Mouse (Mus musculus): ENCODE results near the gene E130309D02Rik.

E130309D02Rik gene

DNA sequence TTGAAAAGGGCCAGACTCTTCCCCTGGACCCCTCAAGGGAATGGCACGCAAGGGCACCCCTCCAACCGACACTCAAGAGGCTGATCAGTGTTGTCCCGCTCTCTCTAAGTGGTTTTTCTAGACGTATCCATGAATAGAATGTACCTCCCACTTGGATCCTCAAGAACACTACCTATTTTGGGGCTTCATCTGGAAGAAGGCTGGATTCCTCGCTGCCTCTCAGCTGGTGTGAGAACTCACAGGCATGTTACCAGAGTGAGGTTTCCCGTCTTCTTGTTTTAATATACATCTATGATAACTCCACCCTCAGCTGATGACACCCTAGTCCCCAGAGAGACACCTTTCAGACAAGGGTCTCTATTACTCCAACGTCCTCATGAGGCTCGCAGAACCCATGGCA lies 53.5 kb downstream of the E130309D02Rik start:
- POLR2A ChIA-PET = interaction anchor here in 1 of 4 experiments (0.7 kb wide), 1 partner anchor 20 kb away, joined by 3 read pairs; no protein-coding TSS in a partner anchor
- CTCF ChIA-PET = no interaction called here

DNA sequence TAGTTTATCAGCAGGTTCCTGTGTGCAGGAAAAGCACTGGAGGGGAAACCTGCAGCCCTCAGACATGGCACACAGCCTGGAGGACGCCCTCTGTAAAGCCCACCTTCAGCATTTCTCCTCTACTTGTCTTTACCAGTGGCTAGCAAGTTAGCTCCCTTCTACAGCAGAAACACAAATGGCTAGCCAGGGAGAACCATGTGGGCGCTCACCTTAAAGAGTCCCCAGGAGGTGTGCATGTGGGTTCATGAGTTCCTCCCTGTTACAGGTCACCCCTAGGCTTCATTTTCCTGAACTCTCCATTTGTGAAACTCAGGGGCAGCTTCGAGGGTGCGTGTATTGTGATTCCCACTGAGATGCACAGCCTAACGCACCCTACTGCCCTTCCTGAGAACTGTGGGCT lies 59.4 kb downstream of the E130309D02Rik start:
- POLR2A ChIA-PET = interaction anchor here in 2 of 4 experiments (0.7 to 1.5 kb wide), 3 partner anchors 13 to 21 kb away, joined by 3 to 4 read pairs (median 3); partner anchors contain the start of genes Zfp12 (in 1 of the 2) and Zfp316 (in 1 of the 2)
- CTCF ChIA-PET = no interaction called here

DNA sequence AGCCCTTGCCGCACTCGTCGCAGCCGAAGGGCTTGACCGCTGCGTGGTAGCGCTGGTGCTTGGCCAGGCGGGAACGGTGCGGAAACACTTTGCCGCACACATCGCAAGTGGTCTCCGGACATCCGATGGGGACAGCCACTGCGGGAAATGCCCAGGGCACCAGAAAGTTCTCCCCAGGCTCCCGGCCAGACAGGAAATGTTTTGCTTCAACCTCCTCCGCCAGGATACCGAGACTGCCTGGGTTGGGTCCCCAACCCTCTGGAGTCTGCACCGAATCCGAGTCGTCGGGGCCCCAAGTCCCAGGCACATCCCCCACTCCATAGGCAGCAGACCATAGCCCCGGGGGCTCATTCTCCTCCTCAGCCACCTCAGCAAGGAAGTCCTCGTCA lies 60.0 kb downstream of the E130309D02Rik start:
- POLR2A ChIA-PET = interaction anchor here in 2 of 4 experiments (0.7 to 1.0 kb wide), 2 partner anchors 20 to 68 kb away, joined by 3 read pairs; partner anchors contain the start of gene Zfp12 (in 1 of the 2)
- CTCF ChIA-PET = no interaction called here

DNA sequence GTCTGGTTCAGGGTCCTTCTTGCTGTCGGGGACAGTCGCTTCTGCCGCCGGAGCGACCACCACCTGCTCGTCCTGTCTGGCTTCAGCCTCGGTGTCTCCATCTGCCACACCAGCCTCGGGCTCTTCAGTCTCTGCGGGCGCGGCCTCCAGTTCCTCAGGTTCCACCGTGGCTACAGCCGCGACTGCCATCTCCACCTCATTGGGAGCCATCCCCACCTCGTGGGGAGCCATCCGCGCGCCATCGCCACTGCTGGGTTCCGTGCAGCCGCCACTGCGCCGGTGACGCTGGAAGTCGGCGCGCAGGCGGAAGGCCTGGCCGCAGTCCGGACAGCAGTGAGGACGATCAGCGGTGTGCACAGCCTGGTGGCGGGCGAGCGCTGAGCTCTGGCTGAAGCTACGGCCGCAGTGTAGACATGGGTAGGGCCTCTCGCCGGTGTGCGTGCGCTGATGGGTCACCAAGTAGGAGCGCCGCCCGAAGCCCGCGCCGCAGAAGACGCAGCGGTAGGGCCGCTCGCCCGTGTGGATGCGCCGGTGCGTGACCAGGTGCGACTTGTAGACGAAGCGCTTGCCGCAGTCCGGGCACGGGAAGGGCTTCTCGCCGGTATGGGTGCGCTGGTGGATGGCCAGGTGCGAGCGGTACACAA lies 60.6 kb downstream of the E130309D02Rik start:
- ChIA-PET CTCF (no interaction called here), POLR2A (interaction anchor here in 2 of 4 experiments (0.5 to 1.0 kb wide), 3 partner anchors 10 to 199 kb away, joined by 3 to 4 read pairs (median 3); no protein-coding TSS in a partner anchor)

DNA sequence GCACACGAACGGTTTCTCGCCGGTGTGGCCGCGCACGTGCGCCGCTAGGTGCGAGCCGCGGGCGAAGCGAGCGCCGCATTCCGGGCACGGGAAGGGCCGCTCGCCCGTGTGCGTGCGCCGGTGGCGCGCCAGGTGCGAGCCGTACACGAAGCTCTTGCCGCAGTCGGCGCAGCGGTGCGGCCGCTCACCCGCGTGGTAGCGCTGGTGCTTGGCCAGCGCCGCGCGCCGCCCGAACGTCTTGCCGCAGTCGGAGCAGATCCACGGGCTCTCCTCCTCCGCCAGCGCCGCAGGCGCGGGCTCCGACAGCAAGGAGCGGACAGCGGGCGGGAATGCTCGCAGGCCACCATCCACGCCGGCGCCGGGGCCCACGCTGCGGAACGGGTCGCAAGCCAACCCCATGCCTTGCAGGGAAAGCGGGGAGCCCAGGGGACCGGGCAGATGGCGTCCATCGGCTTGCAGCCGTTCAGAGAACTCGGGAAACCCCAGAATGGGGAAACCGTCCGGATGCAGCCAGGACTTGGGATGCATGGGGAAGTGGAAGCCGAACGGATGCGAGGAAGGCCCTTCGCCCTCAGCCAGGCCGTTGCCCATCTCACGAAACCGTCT lies 61.2 kb downstream of the E130309D02Rik start:
- ChIA-PET CTCF (interaction anchor here in 2 of 4 experiments (0.5 to 1.0 kb wide), 3 partner anchors 40 to 1128 kb away, joined by 3 to 5 read pairs (median 3); partner anchors contain the start of gene Zfp853 (in 1 of the 2)), POLR2A (interaction anchor here in 3 of 4 experiments (0.5 to 2.1 kb wide), 12 partner anchors 11 to 348 kb away, joined by 3 to 7 read pairs (median 3); partner anchors contain the start of gene Zfp316 (in 1 of the 3))

DNA sequence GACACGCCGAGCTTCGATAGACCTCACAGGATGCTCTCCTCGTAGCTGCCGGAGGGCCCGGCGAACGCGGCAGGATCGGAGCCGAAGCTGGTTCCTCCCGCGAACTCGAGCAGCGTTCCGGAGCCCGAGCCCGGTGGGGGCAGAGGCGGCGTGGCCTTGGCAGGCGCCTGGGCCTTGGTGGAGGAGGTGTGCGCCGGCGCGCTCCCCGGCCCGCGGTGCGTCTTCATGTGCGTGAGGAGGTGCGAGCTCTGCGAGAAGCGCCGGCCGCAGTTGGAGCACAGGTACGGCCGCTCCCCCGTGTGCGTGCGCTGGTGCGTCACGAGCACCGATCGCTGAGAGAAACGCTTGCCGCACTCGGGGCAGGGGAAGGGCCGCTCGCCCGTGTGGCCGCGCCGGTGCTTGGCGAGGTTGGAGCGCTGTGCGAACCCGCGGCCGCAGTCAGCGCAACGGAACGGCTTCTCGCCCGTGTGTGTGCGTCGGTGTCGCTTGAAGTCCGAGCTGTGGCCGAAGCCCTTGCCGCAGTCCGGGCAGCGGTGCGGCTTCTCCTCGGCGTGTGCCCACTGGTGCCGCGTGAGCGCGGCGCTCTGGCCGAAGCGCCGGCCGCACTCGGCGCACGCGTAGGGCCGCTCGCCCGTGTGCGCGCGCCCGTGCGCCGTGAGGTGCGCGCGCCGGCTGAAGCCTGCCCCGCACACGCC lies 61.8 kb downstream of the E130309D02Rik start:
- ChIA-PET CTCF (interaction anchor here in 2 of 4 experiments (0.5 to 1.0 kb wide), 4 partner anchors 41 to 1129 kb away, joined by 3 to 5 read pairs (median 3); partner anchors contain the start of gene Zfp853 (in 1 of the 2)), POLR2A (interaction anchor here (0.5 to 2.1 kb wide), 16 partner anchors 11 to 347 kb away, joined by 3 to 7 read pairs (median 3); partner anchors contain the start of genes Zfp316 (in 3 of the 4) and Zfp12 (in 1 of the 4))

DNA sequence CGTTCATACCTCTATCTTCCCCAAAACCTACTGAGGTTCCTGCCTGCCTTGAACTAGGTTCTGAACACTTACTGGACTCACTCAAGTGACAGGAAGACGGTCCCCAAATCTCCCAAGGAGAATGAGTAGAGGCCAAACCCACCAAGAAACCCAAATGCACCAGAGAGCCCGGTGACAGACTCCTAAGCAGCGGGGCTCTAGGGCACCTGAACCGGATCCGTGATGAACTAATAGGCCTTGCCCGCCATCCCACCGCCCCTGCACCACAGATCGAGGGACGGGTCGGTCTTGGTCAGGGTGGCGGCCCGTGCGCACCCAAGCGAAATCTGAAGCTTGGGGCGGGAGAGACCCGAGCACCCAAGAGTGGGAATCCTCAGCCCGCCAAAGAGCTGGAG lies 62.4 kb downstream of the E130309D02Rik start:
- CTCF ChIA-PET = interaction anchor here in 2 of 4 experiments (0.5 to 1.0 kb wide), 3 partner anchors 41 to 928 kb away, joined by 3 to 5 read pairs (median 3); partner anchors contain the start of gene Zfp853 (in 1 of the 2)

DNA sequence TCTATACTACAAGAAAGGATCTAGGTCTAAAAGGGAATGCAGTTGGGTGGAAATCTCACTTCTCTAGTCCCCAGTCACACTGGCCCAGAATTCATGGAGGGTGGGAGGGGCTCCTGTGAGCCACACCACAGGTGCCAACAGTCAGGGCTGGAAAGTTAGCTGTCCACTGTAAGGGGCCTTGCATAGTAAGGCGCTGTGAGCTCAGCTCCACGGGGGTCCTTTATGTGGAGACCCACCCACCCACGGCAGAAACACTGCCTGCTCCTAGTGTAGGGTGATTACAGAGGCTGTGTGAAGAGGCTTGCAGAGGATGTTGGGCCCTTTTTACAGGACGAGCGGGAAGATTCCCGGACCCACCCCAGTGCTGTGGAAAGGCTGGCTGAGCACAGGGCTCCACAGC lies 63.1 kb downstream of the E130309D02Rik start:
- ChIA-PET CTCF (no interaction called here), POLR2A (interaction anchor here in 2 of 4 experiments (0.7 to 2.1 kb wide), 5 partner anchors 12 to 48 kb away, joined by 3 to 5 read pairs (median 4); partner anchors contain the start of genes Zfp12 (in 1 of the 2) and Zfp316 (in 1 of the 2))

More for the DNA sequence above, 62.4 kb downstream of the E130309D02Rik start:
- POLR2A ChIA-PET = interaction anchor here (0.7 to 2.1 kb wide), 12 partner anchors 12 to 317 kb away, joined by 3 to 7 read pairs (median 4); partner anchors contain the start of genes Zfp316 (in 3 of the 4) and Zfp12 (in 1 of the 4)

All from embryonic stem cell, embryonic (primary cell).